Mouse (Mus musculus): Measurements from ENCODE around the gene Znrf4. TPM values are rescaled to one million over a fixed set of nuclear protein-coding genes. Genes with fewer than 3 reads are reported as not detected.

The Znrf4 gene
- total RNA-seq, 2 experiments from 2014 or later = not detected

DNA sequence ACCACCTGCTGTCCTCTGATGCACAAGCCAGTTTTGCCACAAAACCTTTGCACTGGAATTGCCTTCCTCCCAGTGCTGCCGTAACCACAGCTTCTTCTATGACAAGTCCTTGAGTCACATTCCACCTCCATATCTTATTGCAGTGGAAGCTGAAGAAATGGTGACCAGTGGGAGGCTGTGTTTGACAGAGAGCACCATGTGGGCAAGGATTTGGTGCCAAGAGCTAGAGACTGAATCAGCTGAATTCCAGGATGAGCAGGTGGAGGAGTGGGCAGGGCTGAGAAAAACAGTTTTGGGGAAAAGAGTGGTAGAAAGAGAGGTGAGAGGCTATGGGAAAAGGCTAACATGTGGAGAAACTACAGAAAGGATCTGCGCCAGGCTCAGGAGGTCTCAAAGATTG is 18.4 kb downstream of the Znrf4 start:
- peak; percentile 61 to 78 for DNase-seq (ENCODE audit: low spot score in 2 of 2)

DNA sequence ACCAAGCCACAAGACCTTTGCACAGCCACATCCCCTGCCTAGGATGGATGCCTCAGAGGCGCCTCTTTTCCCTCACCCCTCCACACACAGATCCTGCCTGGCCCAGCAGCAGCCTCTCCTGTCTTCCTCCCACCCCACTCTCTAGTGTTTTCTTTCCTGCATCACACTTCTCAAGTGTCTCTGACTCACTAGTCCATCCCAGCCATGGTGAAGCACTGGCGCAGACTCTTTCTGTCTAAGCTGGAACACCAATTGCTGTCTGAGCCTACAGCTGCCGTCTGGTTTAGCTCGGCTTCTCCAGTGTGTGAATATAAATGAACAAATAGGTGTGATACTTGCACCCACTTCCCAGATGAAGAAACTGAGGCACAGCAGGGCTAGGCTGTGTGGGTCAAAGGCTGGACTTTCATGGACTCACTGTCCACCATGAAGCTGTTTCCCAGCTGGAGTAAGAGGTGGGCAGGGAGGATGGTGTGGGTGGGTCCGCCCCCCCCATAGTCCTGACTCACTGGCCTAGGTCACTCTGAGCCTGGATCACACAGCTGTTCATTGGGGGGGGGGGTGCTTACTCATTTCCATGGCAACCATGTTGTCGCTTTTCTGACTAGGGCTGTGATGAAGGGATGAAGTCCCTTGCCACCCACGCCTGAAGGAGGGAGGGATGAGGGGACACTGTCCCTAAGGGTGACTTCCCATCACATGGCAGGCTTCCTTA is 21.6 kb downstream of the Znrf4 start:
- DNase-seq (ENCODE audit: low spot score in 2 of 2) = no peak

DNA sequence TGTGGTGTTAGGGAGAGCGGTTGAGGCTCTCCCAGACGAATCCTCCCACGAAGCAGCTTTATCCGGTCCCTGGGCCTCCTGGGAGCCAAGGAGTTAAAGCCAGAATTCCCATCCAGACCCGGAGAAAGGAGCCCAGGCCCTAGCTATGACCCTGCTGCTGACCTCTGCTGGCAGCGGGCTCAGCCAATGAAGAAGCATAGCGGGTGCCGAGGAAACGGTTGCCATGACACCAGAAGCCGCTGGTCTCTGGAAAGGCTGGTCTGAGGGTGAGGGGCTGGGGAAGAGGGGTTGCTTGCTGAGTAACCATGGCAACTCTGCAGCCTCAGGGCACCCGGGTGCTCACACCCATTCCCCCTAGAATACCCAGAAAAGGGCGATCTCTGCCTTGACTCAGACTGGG is 24.2 kb downstream of the Znrf4 start:
- no peak for DNase-seq (ENCODE audit: low spot score in 2 of 2)

DNA sequence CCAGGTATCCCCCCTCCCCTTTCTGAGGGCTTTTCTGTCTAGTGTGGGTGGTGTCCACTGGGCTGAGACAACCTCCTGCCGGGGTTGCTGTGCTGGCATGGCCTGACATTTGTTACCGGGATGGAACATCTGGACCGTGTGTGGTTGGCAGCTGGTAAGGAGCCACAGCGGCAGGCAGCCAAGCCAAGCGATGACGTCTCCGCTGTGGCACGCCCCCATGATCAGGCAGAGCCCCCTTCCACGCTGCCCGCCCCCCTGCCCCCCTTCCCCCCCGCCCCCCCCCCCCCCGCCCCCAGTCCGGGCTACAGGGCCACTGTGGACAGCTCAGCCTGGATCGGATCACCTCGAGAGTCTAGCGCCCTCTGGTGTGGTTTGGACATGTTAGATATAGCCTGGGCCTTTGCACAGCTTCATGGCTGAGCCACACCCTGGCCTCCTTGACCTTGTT is 24.8 kb downstream of the Znrf4 start:
- DNase-seq (ENCODE audit: low spot score in 2 of 2) = no peak

DNA sequence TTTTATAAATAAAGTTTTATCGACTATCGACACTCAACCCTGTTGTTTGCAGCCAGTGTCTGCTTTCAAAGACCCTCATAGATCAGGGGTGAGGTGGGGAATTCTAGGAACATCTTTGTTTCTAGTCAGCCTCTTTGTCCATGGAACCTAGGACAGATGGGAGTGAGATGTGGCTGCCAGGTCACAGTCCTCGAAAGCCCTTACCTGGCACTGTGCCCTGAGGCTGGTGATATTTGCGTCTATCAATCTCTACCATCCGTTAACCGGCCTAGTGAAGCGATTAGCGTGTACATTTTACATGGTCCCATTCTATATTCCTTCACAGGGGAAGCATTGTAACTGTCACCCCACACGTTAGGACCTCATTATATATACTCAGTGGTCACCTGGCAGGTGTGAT is 26.3 kb downstream of the Znrf4 start:
- DNase-seq (ENCODE audit: low spot score in 2 of 2) = no peak

DNA sequence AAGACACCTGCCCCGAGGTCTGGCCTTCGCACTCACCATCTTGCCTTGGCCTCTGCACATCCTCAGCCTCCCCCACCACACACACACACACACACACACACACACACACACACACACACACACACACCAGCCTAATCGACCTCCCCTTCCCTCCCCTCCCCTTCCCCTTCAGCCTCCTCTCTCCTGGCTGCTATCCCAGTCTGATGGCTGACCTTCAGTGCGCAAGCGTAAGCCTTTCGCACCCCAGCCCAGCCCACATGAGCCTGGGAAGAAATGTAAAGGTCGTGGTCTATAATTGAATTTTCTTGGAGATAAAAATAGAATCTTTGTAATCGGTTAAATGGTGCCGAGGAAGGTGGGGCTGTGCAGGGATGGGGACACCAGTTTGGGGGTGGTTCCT is 27.1 kb downstream of the Znrf4 start:
- DNase-seq (ENCODE audit: low spot score in 2 of 2) = no peak

DNA sequence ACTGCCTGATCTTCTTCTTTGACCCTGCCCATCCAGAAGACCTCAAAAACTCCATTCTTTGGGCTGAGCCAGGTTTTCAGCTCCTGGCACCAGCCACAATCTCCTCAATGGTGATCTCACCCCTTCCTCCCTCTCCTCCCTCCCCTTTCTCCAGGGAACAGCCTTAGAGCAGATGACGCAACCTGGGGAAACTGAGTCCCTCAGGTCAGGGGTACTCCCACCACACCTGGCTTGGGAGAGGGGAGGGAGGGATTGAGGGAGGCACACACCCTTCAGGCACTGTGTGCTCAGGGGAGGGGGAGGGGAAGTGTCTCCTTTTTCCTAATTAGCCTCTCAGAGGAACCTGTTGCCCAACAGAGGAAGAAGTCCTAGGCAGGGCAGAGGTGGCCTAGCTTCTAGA is 29.6 kb downstream of the Znrf4 start:
- DNase-seq (ENCODE audit: low spot score in 2 of 2) = no peak

DNA sequence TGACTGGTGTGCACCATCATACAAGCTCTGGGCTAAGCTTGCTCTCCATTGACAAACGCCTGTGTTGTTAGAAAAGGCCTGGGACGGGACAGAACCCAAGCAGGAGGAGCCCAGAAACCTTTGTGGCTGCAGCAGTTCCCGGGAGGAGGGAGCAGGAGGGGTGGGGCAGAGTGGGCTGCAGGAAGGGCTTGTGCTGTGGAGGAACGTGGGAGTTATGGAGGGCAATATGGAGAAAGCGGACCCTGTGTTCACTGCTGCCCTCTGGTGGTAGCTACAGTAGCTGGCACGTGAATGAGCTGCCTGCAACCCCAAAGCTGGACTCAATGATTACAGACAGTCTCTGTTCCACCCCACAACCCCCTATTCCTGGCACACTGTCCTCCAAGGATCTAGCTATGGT is 32.9 kb downstream of the Znrf4 start:
- DNase-seq (ENCODE audit: low spot score in 2 of 2) = peak in 1 of 2 experiments; percentile 83

DNA sequence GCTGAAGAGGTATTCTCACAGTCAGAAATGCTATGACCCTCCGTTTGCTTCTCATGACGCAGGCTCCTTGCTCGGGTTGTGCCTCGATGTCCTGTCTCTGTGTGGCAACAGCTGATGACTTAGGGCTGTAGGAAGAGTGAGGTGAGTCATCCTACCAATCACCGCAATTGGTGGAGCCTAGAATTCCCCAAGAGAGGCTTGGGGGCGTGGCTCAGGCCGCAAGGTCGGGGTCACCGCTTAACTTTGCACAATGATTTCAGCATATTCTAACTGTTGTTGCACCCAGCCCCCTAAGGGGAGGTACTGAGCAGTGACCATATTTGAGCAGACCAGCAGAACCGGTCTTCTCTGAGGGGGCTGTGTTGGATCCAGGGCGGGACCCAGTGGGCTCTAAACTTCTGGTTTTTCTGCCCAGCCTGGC is 34.0 kb downstream of the Znrf4 start:
- no peak for DNase-seq (ENCODE audit: low spot score in 2 of 2)

DNA sequence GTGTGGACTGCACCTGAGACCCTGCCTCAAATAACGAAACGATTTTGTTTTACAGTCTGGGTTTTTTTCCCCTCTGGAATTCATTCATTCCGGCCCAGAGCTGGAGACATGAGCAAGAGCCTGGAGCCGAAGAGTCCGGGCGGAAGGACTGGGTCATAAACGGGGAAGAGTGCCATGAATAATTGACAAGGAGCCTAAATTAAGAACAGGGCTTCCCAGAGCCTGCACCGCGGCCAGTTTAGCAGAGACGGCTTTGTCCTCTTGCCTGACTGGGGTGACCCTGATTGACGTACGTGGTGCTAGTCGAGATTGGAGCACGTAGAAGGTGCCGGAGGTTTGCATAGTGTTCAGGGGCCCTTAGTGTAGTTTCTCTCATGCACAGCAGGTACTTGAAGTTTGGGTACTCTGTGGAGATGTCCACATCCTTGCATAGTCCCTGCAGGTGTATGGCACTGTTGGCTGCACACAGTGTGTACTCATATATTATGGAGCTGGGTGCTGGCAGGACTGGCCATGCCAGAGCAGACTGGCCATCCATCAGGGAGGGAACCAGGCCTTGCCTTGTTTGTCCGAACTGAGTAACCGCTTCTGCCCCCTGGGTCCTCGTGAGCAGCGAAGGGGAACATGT is 34.9 kb downstream of the Znrf4 start:
- no peak for DNase-seq (ENCODE audit: low spot score in 2 of 2)

DNA sequence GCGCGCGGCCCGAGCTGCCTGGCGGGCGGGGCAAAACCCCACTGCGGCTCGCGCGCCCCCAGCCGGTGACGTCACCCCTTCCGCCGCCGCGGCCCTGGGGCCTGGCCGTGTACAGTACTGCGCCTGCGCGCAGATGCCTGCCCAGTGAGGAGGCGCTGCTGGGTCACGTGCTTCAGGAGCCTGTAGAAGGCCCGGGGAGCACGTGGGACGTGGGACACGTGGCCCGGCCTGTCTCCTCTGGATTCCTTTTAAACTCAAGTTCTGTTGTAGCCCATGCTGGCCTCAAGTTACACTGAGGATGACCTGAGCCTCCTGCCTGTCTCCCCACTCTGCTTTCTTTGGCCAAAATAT is 35.9 kb downstream of the Znrf4 start, which contains the start of gene Ptprs:
Gene Ptprs (minus strand): TSS at position 82 of the 351 bp plus-strand sequence.
- DNase-seq (ENCODE audit: low spot score in 2 of 2) = peak; percentile 99

DNA sequence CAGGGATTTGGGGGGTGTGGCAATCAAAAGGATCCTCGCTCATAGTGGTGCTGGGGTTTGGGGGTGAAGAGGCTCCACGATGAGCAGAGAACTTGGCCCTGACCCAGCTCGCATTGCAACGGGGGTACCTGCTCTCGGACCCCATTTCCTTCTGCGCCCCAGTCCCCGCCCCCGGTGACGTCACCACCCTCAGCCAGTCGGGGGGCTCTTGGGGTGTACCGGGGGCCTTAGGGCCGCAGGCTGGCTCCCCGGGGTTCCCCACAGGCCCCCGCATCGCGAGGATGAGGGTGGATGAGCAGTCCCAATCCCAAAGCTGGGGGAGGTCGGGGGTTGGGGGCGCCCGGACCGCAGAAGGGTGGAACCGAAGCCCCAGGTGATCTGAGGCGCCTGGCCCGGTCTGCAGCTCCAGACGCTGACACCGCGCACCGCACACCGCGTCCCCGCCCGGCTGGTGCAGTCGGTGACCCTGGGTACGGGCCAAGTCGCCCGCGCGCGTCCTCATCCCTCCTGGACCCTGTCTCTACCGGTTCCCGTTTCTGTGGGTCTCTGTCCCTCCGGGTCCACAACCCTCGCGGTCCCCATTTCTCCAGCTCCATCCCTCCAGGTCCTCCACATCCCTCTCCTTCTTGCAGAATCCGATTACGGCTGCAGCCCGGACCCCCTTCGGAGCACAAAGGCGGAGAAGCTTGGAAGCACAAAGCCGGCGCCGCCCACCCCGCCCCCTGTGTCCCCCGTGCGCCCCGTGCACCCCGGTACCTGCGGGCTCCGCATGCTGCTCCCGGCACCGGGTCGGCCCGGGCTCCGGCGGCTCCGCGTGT is 36.4 kb downstream of the Znrf4 start:
- DNase-seq (ENCODE audit: low spot score in 2 of 2) = peak; percentile 60

DNA sequence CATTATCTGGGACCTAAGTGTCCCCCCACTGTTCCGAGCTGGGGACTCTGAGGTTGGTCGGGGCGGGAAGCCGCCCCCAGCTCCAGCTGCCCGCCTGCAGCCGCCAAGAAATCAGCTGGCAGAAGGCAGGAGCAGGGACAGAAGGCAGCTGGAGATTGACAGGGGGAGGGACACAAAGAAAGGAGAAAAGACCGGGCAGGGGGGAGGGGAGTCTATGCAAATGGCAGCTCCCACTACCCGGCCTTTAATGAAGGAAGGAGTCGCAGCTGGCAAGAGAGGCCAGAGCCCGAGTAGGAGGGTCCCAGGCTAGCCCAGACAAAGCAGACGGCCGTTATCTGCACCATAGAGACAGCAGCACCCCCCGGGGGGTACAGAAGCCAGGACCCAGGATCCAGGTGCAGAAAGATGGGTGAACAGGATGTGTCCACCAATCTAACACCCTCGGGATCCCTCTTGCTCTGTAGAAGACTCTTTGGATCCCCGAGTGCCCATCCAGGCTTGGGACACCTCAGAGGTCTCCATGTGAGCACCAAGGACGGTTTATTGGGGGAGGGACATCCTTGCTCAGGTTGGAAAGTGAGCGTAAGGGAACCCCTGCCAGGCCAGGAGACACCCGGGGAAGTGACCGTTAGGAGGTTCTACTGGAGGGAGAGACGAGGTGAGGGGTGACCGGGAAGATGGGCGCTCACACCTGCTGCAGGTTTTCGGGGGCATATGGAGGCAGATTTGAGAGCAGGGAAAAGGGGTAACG is 37.2 kb downstream of the Znrf4 start:
- DNase-seq (ENCODE audit: low spot score in 2 of 2) = peak; percentile 75 to 82

DNA sequence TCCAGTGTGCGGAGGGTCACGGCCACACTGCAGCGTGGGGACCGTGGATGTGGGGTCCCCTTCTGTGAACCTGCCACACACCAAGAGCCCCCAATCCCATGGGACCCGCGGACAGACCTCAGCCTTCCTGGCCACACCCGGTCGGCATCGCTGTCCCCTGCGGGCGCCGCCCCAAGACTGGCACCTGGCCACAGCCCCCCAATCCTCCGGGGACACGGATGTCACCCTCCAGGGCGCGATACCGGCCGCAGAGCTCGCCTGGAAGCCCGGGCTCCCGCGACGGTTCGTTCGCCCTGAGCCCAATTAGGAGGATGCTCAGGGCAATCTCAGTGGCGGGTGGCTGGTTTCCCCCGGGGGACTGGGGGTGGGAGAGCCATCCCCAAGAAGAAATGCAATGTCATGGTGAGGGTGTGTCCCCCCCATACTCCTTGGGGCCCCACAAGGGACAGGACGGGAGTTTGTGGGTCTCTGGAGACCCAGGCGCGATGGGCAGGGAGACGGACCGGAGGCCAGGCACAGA is 37.9 kb downstream of the Znrf4 start:
- DNase-seq (ENCODE audit: low spot score in 2 of 2) = no peak

DNA sequence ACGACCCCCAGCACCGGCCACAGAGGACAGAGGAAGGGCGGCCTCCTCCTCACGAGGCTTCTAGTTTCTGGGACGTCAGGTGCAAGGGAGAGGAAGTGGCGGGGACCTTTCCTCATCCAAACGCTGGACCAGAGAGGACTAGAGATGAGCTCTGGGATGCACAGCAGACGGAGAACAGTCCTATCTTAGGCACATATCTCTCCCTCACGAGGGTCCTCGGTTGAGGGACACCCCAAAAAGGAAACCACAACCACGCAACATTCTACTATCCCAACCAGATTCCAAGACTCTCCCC is 38.7 kb downstream of the Znrf4 start:
- no peak for DNase-seq (ENCODE audit: low spot score in 2 of 2)

DNA sequence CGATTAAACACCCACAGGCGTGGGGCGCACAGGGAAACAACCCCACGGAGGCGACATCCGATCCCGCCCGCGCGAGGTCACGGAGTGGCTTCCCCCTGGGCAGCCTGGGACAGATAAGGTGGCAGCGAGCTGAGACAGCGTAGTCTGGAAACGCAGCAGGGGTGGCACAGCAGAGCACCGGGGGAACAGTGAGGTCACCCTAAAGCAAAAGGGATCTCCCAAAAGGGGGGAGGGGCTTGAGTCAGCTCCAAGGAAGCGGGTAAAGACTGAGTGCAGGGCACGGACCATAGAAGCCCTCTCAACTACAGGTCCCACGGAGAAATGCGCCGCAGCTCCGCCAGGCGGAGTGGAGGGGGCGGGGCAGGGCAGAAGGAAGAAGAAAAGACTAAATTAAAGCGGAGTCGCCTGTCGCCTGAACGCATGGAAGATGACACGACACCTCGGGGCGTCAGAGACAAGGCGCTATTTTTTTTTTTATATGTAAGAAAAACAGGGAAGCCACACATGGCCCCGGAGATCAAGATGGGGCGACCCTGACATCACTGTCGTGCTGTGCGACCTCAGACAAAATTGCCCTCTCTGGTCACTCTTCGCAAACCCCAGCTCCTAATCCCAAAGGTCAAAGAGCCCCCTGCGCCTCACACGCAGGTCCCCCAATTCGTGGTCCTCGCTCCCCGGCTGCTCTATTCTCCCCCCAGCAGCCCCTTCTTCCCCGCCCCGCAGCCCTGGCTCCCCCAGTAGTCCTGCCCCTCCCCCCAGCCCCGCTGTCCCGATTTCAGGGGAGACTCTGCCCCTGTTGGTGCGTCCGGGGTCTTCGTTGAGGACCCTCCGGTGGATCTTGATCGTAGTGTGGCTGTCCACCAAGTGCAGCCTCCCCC is 39.3 kb downstream of the Znrf4 start:
- DNase-seq (ENCODE audit: low spot score in 2 of 2) = peak in 1 of 2 experiments; percentile 63

DNA sequence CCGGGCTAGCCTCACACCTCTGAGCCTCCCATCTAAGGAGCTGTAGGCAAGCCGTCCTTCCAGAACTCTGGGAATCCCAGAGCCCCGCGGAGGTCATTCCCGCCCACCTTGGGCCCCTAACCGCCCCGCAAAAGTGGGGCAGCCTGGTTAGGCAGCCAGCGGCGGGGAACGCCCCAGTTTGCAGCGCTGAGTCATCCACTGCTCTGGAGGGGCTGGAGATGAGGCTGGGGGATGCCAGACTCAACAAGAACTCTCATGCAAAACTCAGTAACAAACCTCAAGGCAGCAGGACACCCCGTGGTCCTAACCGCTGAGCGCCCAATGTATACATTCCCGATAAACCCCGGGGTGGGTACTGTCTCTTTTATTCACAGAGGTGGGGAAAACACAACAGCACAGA is 40.1 kb downstream of the Znrf4 start:
- DNase-seq (ENCODE audit: low spot score in 2 of 2) = no peak

DNA sequence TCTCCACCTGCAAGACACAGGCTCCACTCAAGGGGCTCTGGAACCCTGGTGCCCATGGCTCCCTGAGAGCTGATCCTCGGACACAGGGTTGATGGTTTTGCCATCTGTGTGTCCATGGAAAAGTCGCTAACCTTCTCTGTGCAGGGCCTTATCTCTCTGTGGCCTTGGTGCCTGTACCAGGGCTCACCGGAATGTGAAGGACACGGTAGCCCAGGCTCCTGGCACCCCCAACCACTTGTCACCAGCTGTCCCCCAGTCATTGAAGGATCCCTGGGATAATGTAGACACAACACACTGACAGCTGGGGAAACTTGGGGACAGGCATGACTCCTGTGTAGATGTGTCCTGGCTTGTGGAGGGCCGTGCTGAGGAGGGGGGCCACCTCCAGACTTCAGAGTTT is 41.1 kb downstream of the Znrf4 start:
- DNase-seq (ENCODE audit: low spot score in 2 of 2) = no peak

DNA sequence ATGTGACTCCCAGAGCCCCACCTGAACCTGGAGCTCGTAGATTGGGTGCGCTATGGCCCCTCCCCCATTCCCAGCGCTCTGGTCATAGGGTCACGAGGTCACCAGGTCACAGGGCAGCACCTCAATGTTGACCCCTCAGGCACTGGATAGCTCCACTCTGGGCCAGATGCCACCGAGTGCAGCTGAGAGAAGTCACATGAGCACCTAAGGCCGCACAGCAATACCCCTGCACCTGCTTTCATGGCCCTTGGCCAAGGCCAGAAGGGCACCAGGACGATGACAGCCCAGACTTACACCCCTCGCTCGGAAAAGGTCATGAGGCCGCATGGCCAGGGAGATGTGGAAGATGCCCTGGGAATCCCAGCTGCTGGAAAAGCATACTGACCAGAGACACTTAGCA is 41.7 kb downstream of the Znrf4 start:
- DNase-seq (ENCODE audit: low spot score in 2 of 2) = no peak

DNA sequence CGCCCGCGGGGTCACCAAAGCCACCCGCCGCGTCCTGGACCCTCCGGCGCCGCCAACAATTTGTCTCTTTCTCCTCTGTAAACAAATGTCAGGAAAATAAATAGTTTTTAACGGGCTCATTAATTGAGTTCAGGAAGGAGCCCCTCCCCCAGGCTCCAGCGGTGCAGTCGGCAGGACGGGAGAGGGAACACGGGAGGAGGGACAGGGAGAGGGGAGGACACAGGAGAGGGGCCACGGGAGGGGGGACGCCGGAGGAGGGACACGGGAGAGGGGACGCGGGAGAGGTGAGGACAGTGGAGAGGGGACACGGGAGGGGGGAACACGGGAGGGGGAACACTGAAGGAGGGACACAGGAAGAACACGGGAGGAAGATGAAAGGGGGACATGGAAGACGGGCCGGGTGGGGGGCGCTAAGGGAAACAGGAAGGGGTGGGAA is 42.2 kb downstream of the Znrf4 start:
- no peak for DNase-seq (ENCODE audit: low spot score in 2 of 2)

Data from layer of hippocampus, adult 18-20 months (tissue).